Mouse (Mus musculus) limb, embryonic 12.5 days (tissue): Measurements from ENCODE around the gene 4930503B20Rik. TPM values are rescaled to one million over a fixed set of nuclear protein-coding genes. Genes with fewer than 3 reads are reported as not detected.

Experiments used
- ATAC-seq: fragments of 200-750 bp; cut with Nextera tagmentation; 2 replicates; pipeline ENCODE4 v1.8.0; 2017; ENCODE audit warnings: low read depth, moderate TSS enrichment; ENCODE audit not compliant: insufficient number of reproducible peaks, insufficient read depth, low FRiP score, low TSS enrichment
- H3K27ac ChIP-seq: fragments of 300-500 bp; sonication (generic); 2 replicates; pipeline ENCODE4 v1.5.1; 2016; ENCODE audit warnings: mild to moderate bottlenecking, moderate library complexity
- H3K27me3 ChIP-seq: fragments of 300-500 bp; sonication (generic); 2 replicates; pipeline ENCODE4 v1.6.1; 2016; ENCODE audit warnings: mild to moderate bottlenecking, moderate library complexity
- H3K36me3 ChIP-seq: fragments of 300-500 bp; sonication (generic); 2 replicates; pipeline ENCODE4 v1.6.1; 2016; ENCODE audit warnings: mild to moderate bottlenecking, moderate library complexity
- H3K4me1 ChIP-seq: fragments of 300-500 bp; sonication (generic); replicated peaks from 2 replicates; pipeline ENCODE4 v1.6.1; 2016
- H3K4me2 ChIP-seq: fragments of 300-500 bp; sonication (generic); 2 replicates; pipeline ENCODE4 v1.6.1; 2016; ENCODE audit warnings: mild to moderate bottlenecking, moderate library complexity
- H3K4me3 ChIP-seq: fragments of 300-500 bp; sonication (generic); replicated peaks from 2 replicates; pipeline ENCODE4 v1.5.1; 2016; ENCODE audit warnings: mild to moderate bottlenecking
- H3K9ac ChIP-seq: fragments of 300-500 bp; sonication (generic); replicated peaks from 2 replicates; pipeline ENCODE4 v1.6.1; 2016; ENCODE audit warnings: mild to moderate bottlenecking, moderate library complexity
- H3K9me3 ChIP-seq: fragments of 300-500 bp; sonication (generic); 2 replicates; pipeline ENCODE4 v1.6.1; 2016; ENCODE audit warnings: mild to moderate bottlenecking, moderate library complexity
- WGBS: fragments of 180-500 bp; shearing (Covaris S2); methylation state at CpG from one replicate; pipeline ENCODE4 v1.1.7; 2016; 5-methylcytosine and 5-hydroxymethylcytosine counted together
- polyA plus RNA-seq: library from polyadenylated mRNA; unstranded; fragments of >200 nt; fragmentation: Nextera tagmentation; extraction: Ambion mirVana; gene quantifications from 2 replicates; pipeline ENCODE4 v1.2.1, GENCODE M21; 2016

Gene 4930503B20Rik
- polyA plus RNA-seq, 1 experiment from 2014 or later = not detected

GRCm38 (mm10) chr3:146616533-146617283 lies 34.4 kb downstream of the 4930503B20Rik start:
- no peak for ATAC-seq
- no peak overlapping the region for H3K9ac ChIP-seq
- no peaks in the 10 kb centered on the region for H3K36me3 ChIP-seq
- no peaks in the 10 kb centered on the region for H3K4me1 ChIP-seq
- no peak overlapping the region for H3K4me2 ChIP-seq
- no peaks in the 10 kb centered on the region for H3K9me3 ChIP-seq
- 68% methylated on average over 5 of the region's 5 CpGs for WGBS
- no peaks in the 10 kb centered on the region for H3K27me3 ChIP-seq
- no peak overlapping the region for H3K27ac ChIP-seq
- no peak overlapping the region for H3K4me3 ChIP-seq

DNA sequence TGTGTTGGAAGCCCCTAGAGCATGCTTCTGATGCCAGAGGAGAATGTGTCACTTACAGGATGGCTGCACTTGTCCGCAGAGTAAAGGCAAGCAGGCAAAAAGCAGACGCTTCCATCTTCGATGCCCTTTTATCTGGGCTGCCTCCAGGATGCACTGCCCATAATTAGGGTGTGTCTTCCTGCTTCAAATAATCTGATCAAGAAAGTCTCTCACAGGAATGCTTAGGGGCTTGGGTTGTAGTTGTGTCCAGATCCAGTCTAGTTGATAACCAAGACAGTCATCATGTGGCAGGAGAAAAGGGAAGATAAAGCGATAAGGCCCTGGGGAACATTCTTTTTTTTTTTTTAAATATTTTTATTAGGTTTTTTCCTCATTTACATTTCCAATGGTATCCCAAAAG lies 35.6 kb downstream of the 4930503B20Rik start, which contains the start of gene Dnase2b:
TSS of gene Dnase2b (minus strand) at position 101 of the 400 bp plus-strand sequence.
- Histone ChIP-seq H3K4me2 (no peak within 1 kb of the TSS), H3K4me1 (no peaks in the 10 kb centered on the region), H3K36me3 (no peaks in the 10 kb centered on the region), H3K4me3 (no peak within 1 kb of the TSS), H3K27me3 (no peaks in the 10 kb centered on the region), H3K27ac (no peak within 1 kb of the TSS), H3K9me3 (no peaks in the 10 kb centered on the region), H3K9ac (no peak within 1 kb of the TSS)
- 88% methylated on average over 4 of the region's 4 CpGs for WGBS
- no peak for ATAC-seq

- no peaks in the 10 kb centered on the region for H3K9me3 ChIP-seq
- 88% methylated on average over 4 of the region's 4 CpGs for WGBS
- H3K27ac ChIP-seq = no peak overlapping the region
- no peaks in the 10 kb centered on the region for H3K27me3 ChIP-seq
- no peak for ATAC-seq
- no peak overlapping the region for H3K4me3 ChIP-seq
- H3K9ac ChIP-seq = no peak overlapping the region
- H3K36me3 ChIP-seq = no peaks in the 10 kb centered on the region
- H3K4me2 ChIP-seq = no peak overlapping the region
- H3K4me1 ChIP-seq = no peaks in the 10 kb centered on the region
These were observed 39.3 kb downstream of the 4930503B20Rik start for GRCm38 (mm10) chr3:146611821-146612220.

- Histone ChIP-seq H3K9ac (no peak overlapping the region), H3K27ac (no peak overlapping the region), H3K36me3 (no peaks in the 10 kb centered on the region), H3K27me3 (no peaks in the 10 kb centered on the region), H3K4me3 (no peak overlapping the region), H3K9me3 (no peaks in the 10 kb centered on the region), H3K4me2 (no peak overlapping the region), H3K4me1 (no peaks in the 10 kb centered on the region)
- no peak for ATAC-seq
- whole genome bisulfite sequencing = 86% methylated on average over 4 of the region's 4 CpGs
These were observed 39.9 kb downstream of the 4930503B20Rik start for GRCm38 (mm10) chr3:146611261-146611660.

- ATAC-seq = no peak
- H3K9me3 ChIP-seq = no peaks in the 10 kb centered on the region
- no peak overlapping the region for H3K4me2 ChIP-seq
- H3K4me1 ChIP-seq = no peaks in the 10 kb centered on the region
- H3K4me3 ChIP-seq = no peak overlapping the region
- no peak overlapping the region for H3K27ac ChIP-seq
- H3K9ac ChIP-seq = no peak overlapping the region
- H3K36me3 ChIP-seq = no peaks in the 10 kb centered on the region
- 85% methylated on average over 10 of the region's 10 CpGs for WGBS
- H3K27me3 ChIP-seq = no peaks in the 10 kb centered on the region
These were observed 40.8 kb downstream of the 4930503B20Rik start for GRCm38 (mm10) chr3:146610322-146610721.

GRCm38 (mm10) chr3:146607368-146607767 lies 43.7 kb downstream of the 4930503B20Rik start:
- Histone ChIP-seq H3K9me3 (no peaks in the 10 kb centered on the region), H3K4me3 (no peak overlapping the region), H3K9ac (no peak overlapping the region), H3K4me1 (no peaks in the 10 kb centered on the region), H3K4me2 (no peak overlapping the region), H3K27me3 (no peaks in the 10 kb centered on the region), H3K36me3 (no peaks in the 10 kb centered on the region), H3K27ac (no peak overlapping the region)
- no peak for ATAC-seq
- WGBS = 48% methylated on average over 1 of the region's 1 CpGs

DNA sequence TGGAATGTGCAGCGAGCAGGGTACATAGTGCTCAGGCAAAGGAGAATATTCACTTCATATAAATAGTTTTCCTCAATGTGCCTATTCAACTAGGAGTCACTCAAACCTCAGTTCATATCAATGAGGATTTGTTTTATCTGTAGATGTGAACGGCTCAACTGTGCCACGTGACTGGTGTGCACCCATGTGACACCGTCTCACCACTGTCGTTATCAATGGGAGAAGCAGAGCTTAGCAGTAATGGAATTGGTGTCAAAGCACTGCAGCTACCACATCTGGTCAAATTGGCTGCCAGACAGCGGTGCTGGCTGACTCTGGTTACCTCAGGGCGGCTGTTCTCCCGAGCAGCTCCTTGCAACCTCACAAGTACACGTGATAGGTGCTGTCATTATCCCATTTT lies 46.5 kb downstream of the 4930503B20Rik start:
- Histone ChIP-seq H3K27me3 (no peaks in the 10 kb centered on the region), H3K4me2 (no peak overlapping the region), H3K4me3 (no peak overlapping the region), H3K9ac (no peak overlapping the region), H3K27ac (no peak overlapping the region), H3K9me3 (no peaks in the 10 kb centered on the region), H3K4me1 (no peaks in the 10 kb centered on the region), H3K36me3 (no peaks in the 10 kb centered on the region)
- WGBS = 81% methylated on average over 9 of the region's 9 CpGs
- ATAC-seq = no peak

DNA sequence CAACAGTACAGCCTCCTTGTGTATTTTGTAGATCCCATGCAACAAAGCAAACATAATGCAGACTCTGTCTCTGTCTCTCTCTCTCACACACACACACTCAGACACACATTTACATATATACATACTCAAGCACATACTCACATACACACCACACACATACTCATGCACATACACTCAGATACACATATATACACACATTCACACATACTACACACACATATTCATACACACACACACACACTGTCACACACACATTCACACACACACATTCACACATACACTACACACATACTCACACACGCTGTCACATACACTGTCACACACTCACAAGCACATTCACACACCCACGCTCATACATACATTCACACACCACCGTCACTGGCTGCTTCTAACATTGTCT lies 48.6 kb downstream of the 4930503B20Rik start:
- no peak overlapping the region for H3K4me2 ChIP-seq
- no peaks in the 10 kb centered on the region for H3K36me3 ChIP-seq
- no peaks in the 10 kb centered on the region for H3K9me3 ChIP-seq
- no peak overlapping the region for H3K4me3 ChIP-seq
- WGBS = 93% methylated on average over 3 of the region's 3 CpGs
- no peak overlapping the region for H3K9ac ChIP-seq
- no peak for ATAC-seq
- no peak overlapping the region for H3K27ac ChIP-seq
- H3K27me3 ChIP-seq = no peaks in the 10 kb centered on the region
- no peaks in the 10 kb centered on the region for H3K4me1 ChIP-seq

DNA sequence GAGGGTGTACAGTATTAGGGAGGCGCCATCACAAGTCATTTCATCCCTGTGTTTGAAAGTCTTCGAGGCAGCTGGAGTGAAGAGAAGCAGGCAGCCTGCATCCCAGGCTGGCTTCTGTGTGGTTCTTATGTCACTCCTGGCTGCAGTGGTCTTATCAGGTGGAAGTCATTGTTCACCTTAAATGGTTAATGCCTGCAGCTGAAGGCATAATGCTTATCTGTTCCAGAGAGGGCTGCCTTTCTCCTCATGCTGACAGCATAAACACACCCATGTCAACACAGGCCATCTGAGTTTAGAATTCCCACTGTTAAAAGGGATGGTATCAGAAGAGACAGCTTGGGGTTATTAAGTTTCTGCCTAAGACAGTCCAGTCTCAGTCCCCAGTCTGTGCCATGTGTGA lies 49.9 kb downstream of the 4930503B20Rik start:
- H3K4me3 ChIP-seq = no peak overlapping the region
- WGBS = 92% methylated on average over 2 of the region's 2 CpGs

DNA sequence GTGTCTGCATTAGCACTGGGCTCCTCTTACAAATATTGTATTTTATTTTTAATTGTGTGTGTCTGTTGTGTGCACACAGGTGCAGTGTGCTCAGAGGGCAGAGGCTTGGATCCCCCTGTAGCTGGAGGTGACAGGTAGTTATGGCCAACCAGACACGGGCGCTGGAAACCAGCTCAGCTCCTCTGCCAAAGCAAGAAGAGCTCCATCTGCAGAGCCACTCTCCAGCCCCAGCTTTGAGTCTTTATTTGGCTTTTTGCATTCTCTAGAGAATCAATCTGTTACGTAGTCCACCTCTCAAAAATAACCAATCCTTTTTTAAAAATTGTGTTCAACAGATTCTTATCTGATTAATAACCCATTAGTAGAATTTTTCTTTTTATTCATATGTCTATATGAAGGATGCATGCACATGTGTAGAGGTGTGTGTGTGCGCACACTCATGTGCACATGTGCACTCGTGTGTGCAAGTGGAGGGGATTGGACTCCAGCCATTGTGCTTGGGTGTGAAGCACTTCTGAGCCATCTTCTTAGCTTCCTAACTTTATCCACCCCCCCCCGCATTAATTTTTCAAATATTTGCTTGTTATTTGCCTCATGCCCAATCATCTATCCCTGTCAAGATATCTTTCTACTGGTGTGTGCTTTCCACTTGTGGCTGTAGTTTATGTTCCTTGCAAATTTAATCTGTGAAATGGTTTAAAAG lies 51.8 kb downstream of the 4930503B20Rik start:
- Histone ChIP-seq H3K4me2 (no peak overlapping the region), H3K36me3 (no peaks in the 10 kb centered on the region), H3K9ac (no peak overlapping the region), H3K4me3 (no peak overlapping the region), H3K27ac (no peak overlapping the region), H3K9me3 (no peaks in the 10 kb centered on the region), H3K4me1 (no peaks in the 10 kb centered on the region), H3K27me3 (no peaks in the 10 kb centered on the region)
- WGBS = 88% methylated on average over 6 of the region's 6 CpGs
- no peak for ATAC-seq

More for the DNA sequence above, 49.9 kb downstream of the 4930503B20Rik start:
- Histone ChIP-seq H3K9ac (no peak overlapping the region), H3K4me2 (no peak overlapping the region), H3K4me1 (no peaks in the 10 kb centered on the region), H3K27ac (no peak overlapping the region), H3K27me3 (no peaks in the 10 kb centered on the region), H3K36me3 (no peaks in the 10 kb centered on the region), H3K9me3 (no peaks in the 10 kb centered on the region)
- ATAC-seq = no peak

GRCm38 (mm10) chr3:146598411-146598810 lies 52.7 kb downstream of the 4930503B20Rik start:
- Histone ChIP-seq H3K4me3 (no peak overlapping the region), H3K9me3 (no peaks in the 10 kb centered on the region), H3K27me3 (no peaks in the 10 kb centered on the region), H3K36me3 (no peaks in the 10 kb centered on the region), H3K9ac (no peak overlapping the region), H3K4me1 (no peaks in the 10 kb centered on the region), H3K4me2 (no peak overlapping the region), H3K27ac (no peak overlapping the region)
- WGBS = 76% methylated on average over 6 of the region's 6 CpGs
- no peak for ATAC-seq
